Mouse (Mus musculus): Measurements from ENCODE around the gene Fgf7. TPM values are rescaled to one million over a fixed set of nuclear protein-coding genes. Genes with fewer than 3 reads are reported as not detected.

Fgf7 gene
- polyA plus RNA-seq, 1 experiment: 1.0 TPM

GRCm38 (mm10) chr2:126053657-126054056, 19.2 kb downstream of the Fgf7 start:
- TF ChIP-seq POLR2A (IDR thresholded peaks at IDR 0.05; ENCODE audit: extremely low read depth, insufficient read depth, low read length) (no peak), CTCF (IDR thresholded peaks at IDR 0.05; ENCODE audit: extremely low read depth, insufficient read depth, low read length) (no peak)
- Histone ChIP-seq H3K27ac (ENCODE audit: insufficient read depth, low read length) (no peak overlapping the region), H3K4me1 (ENCODE audit: control insufficient read depth, insufficient read depth, low read length) (no peaks in the 10 kb centered on the region), H3K4me3 (ENCODE audit: insufficient read depth, low read length) (no peak overlapping the region)

GRCm38 (mm10) chr2:126060595-126060994, 26.1 kb downstream of the Fgf7 start:
- no peak overlapping the region for H3K27ac ChIP-seq (ENCODE audit: insufficient read depth, low read length)
- H3K4me1 ChIP-seq (ENCODE audit: control insufficient read depth, insufficient read depth, low read length): peaks cover 2% of the 10 kb centered on the region; the same call in 1 of the 2 replicates
- no peak overlapping the region for H3K4me3 ChIP-seq (ENCODE audit: insufficient read depth, low read length)
- TF ChIP-seq CTCF (IDR thresholded peaks at IDR 0.05; ENCODE audit: extremely low read depth, insufficient read depth, low read length) (no peak), POLR2A (IDR thresholded peaks at IDR 0.05; ENCODE audit: extremely low read depth, insufficient read depth, low read length) (no peak)

GRCm38 (mm10) chr2:126061037-126061773, 26.7 kb downstream of the Fgf7 start:
- peaks cover 2% of the 10 kb centered on the region; the same call in 1 of the 2 replicates for H3K4me1 ChIP-seq (ENCODE audit: control insufficient read depth, insufficient read depth, low read length)
- no peak for TF ChIP-seq POLR2A (IDR thresholded peaks at IDR 0.05; ENCODE audit: extremely low read depth, insufficient read depth, low read length)
- TF ChIP-seq CTCF (IDR thresholded peaks at IDR 0.05; ENCODE audit: extremely low read depth, insufficient read depth, low read length): no peak
- no peak overlapping the region for H3K4me3 ChIP-seq (ENCODE audit: insufficient read depth, low read length)
- no peak overlapping the region for H3K27ac ChIP-seq (ENCODE audit: insufficient read depth, low read length)

- no peak overlapping the region for H3K4me3 ChIP-seq (ENCODE audit: insufficient read depth, low read length)
- peaks cover 2% of the 10 kb centered on the region; the same call in 1 of the 2 replicates for H3K4me1 ChIP-seq (ENCODE audit: control insufficient read depth, insufficient read depth, low read length)
- no peak overlapping the region for H3K27ac ChIP-seq (ENCODE audit: insufficient read depth, low read length)
- TF ChIP-seq CTCF (IDR thresholded peaks at IDR 0.05; ENCODE audit: extremely low read depth, insufficient read depth, low read length): no peak
Observed at GRCm38 (mm10) chr2:126062876-126063275, 28.4 kb downstream of the Fgf7 start.

GRCm38 (mm10) chr2:126064814-126065213, 30.4 kb downstream of the Fgf7 start:
- Histone ChIP-seq H3K27ac (ENCODE audit: insufficient read depth, low read length) (no peak overlapping the region), H3K4me3 (ENCODE audit: insufficient read depth, low read length) (no peak overlapping the region), H3K4me1 (ENCODE audit: control insufficient read depth, insufficient read depth, low read length) (peaks cover 2% of the 10 kb centered on the region; the same call in 1 of the 2 replicates)
- TF ChIP-seq CTCF (IDR thresholded peaks at IDR 0.05; ENCODE audit: extremely low read depth, insufficient read depth, low read length): no peak
- no peak for TF ChIP-seq POLR2A (IDR thresholded peaks at IDR 0.05; ENCODE audit: extremely low read depth, insufficient read depth, low read length)

- Histone ChIP-seq H3K4me1 (ENCODE audit: control insufficient read depth, insufficient read depth, low read length) (peaks cover 2% of the 10 kb centered on the region; the same call in 1 of the 2 replicates), H3K27ac (ENCODE audit: insufficient read depth, low read length) (no peak overlapping the region), H3K4me3 (ENCODE audit: insufficient read depth, low read length) (no peak overlapping the region)
- no peak for TF ChIP-seq CTCF (IDR thresholded peaks at IDR 0.05; ENCODE audit: extremely low read depth, insufficient read depth, low read length)
- no peak for TF ChIP-seq POLR2A (IDR thresholded peaks at IDR 0.05; ENCODE audit: extremely low read depth, insufficient read depth, low read length)
Observed at GRCm38 (mm10) chr2:126065303-126065856, 30.9 kb downstream of the Fgf7 start.

GRCm38 (mm10) chr2:126069740-126070139, 35.3 kb downstream of the Fgf7 start:
- Histone ChIP-seq H3K4me1 (ENCODE audit: control insufficient read depth, insufficient read depth, low read length) (no peaks in the 10 kb centered on the region), H3K4me3 (ENCODE audit: insufficient read depth, low read length) (no peak overlapping the region), H3K27ac (ENCODE audit: insufficient read depth, low read length) (no peak overlapping the region)
- TF ChIP-seq POLR2A (IDR thresholded peaks at IDR 0.05; ENCODE audit: extremely low read depth, insufficient read depth, low read length) (no peak), CTCF (IDR thresholded peaks at IDR 0.05; ENCODE audit: extremely low read depth, insufficient read depth, low read length) (no peak)

- no peak for TF ChIP-seq POLR2A (IDR thresholded peaks at IDR 0.05; ENCODE audit: extremely low read depth, insufficient read depth, low read length)
- TF ChIP-seq CTCF (IDR thresholded peaks at IDR 0.05; ENCODE audit: extremely low read depth, insufficient read depth, low read length): no peak
- Histone ChIP-seq H3K4me1 (ENCODE audit: control insufficient read depth, insufficient read depth, low read length) (no peaks in the 10 kb centered on the region), H3K27ac (ENCODE audit: insufficient read depth, low read length) (no peak overlapping the region), H3K4me3 (ENCODE audit: insufficient read depth, low read length) (no peak overlapping the region)
Observed at GRCm38 (mm10) chr2:126073744-126074143, 39.3 kb downstream of the Fgf7 start.

- no peaks in the 10 kb centered on the region for H3K4me1 ChIP-seq (ENCODE audit: control insufficient read depth, insufficient read depth, low read length)
- no peak overlapping the region for H3K4me3 ChIP-seq (ENCODE audit: insufficient read depth, low read length)
- H3K27ac ChIP-seq (ENCODE audit: insufficient read depth, low read length): no peak overlapping the region
- TF ChIP-seq POLR2A (IDR thresholded peaks at IDR 0.05; ENCODE audit: extremely low read depth, insufficient read depth, low read length) (no peak), CTCF (IDR thresholded peaks at IDR 0.05; ENCODE audit: extremely low read depth, insufficient read depth, low read length) (no peak)
Observed at GRCm38 (mm10) chr2:126076506-126076905, 42.0 kb downstream of the Fgf7 start.

GRCm38 (mm10) chr2:126079086-126079485, 44.6 kb downstream of the Fgf7 start:
- no peaks in the 10 kb centered on the region for H3K4me1 ChIP-seq (ENCODE audit: control insufficient read depth, insufficient read depth, low read length)
- no peak overlapping the region for H3K27ac ChIP-seq (ENCODE audit: insufficient read depth, low read length)
- H3K4me3 ChIP-seq (ENCODE audit: insufficient read depth, low read length): no peak overlapping the region
- no peak for TF ChIP-seq CTCF (IDR thresholded peaks at IDR 0.05; ENCODE audit: extremely low read depth, insufficient read depth, low read length)
- TF ChIP-seq POLR2A (IDR thresholded peaks at IDR 0.05; ENCODE audit: extremely low read depth, insufficient read depth, low read length): no peak
